Mouse (Mus musculus): ENCODE results near the gene St6galnac6. TPM values are rescaled to one million over a fixed set of nuclear protein-coding genes. Genes with fewer than 3 reads are reported as not detected.

St6galnac6 gene
- total RNA-seq, 2 experiments from 2014 or later, result 38.3 to 58.1 TPM

Small RNA genes lying within 50 kb of the gene (microRNA-seq; reads per million reads assigned to microRNA genes)
- not detected for gene Mir1954

Other genes starting within 250 kb of the St6galnac6 start
- 10 to 100 TPM; 59.8 to 66.2 TPM for gene Ciz1, start 247.4 kb upstream of the St6galnac6 start, total RNA-seq (2021)
- 10 to 100 TPM; 14.8 to 20.3 TPM for gene Dnm1, start 246.4 kb upstream of the St6galnac6 start, total RNA-seq (2021)
- gene 1110008P14Rik, start 217.8 kb upstream of the St6galnac6 start, total RNA-seq (2021), result 100 to 1,000 TPM; 175 to 184 TPM
- 1 to 10 TPM; 1.1 to 3.9 TPM for gene Lcn2, start 211.5 kb upstream of the St6galnac6 start, total RNA-seq (2021)
- 10 to 100 TPM; 58.2 to 58.7 TPM for gene Ptges2, start 203.8 kb upstream of the St6galnac6 start, total RNA-seq (2021)
- 1 to 10 TPM; 4.3 to 5.2 TPM for gene Naif1, start 149.3 kb upstream of the St6galnac6 start, total RNA-seq (2021)
- 10 to 100 TPM; 78.8 to 99.7 TPM for gene Slc25a25, start 148.3 kb upstream of the St6galnac6 start, total RNA-seq (2021)
- gene Fam102a, start 64.4 kb upstream of the St6galnac6 start, total RNA-seq (2021), result 10 to 100 TPM; 21.5 to 34.8 TPM
- gene Dpm2, start 28.9 kb upstream of the St6galnac6 start, total RNA-seq (2021), result 10 to 100 TPM; 60.5 to 61.1 TPM
- not detected for gene Pip5kl1, start 24.9 kb upstream of the St6galnac6 start, total RNA-seq (2021)
- gene 9430097D07Rik, start 24.0 kb upstream of the St6galnac6 start, total RNA-seq (2021), result not detected
- gene St6galnac4, start 12.6 kb upstream of the St6galnac6 start, total RNA-seq (2021), result 10 to 100 TPM in 1 of 2 experiments, 1 to 10 TPM in 1; 7.9 to 11.0 TPM
- 10 to 100 TPM; 49.4 to 50.0 TPM for gene Ak1, start 22.0 kb downstream of the St6galnac6 start, total RNA-seq (2021)
- gene Eng, start 46.9 kb downstream of the St6galnac6 start, total RNA-seq (2021), result 10 to 100 TPM; 96.0 to 97.8 TPM
- 10 to 100 TPM; 12.8 to 14.9 TPM for gene Fpgs, start 104.4 kb downstream of the St6galnac6 start, total RNA-seq (2021)
- 10 to 100 TPM; 74.7 to 76.3 TPM for gene Cdk9, start 113.4 kb downstream of the St6galnac6 start, total RNA-seq (2021)
- 10 to 100 TPM; 13.0 to 18.9 TPM for gene Sh2d3c, start 121.3 kb downstream of the St6galnac6 start, total RNA-seq (2021)
- not detected for gene 6330409D20Rik, start 141.3 kb downstream of the St6galnac6 start, total RNA-seq (2021)
- 10 to 100 TPM; 26.7 to 32.5 TPM for gene Tor2a, start 157.5 kb downstream of the St6galnac6 start, total RNA-seq (2021)
- under 1 TPM; 0.10 to 0.20 TPM for gene Ttc16, start 175.9 kb downstream of the St6galnac6 start, total RNA-seq (2021)
- gene Ptrh1, start 176.1 kb downstream of the St6galnac6 start, total RNA-seq (2021), result 10 to 100 TPM in 1 of 2 experiments, 1 to 10 TPM in 1; 8.3 to 12.0 TPM
- not detected for gene Cfap157, start 184.7 kb downstream of the St6galnac6 start, total RNA-seq (2021)
- 10 to 100 TPM; 21.5 to 30.6 TPM for gene Stxbp1, start 247.5 kb downstream of the St6galnac6 start, total RNA-seq (2021)

Data from adrenal gland, postnatal 36 days (tissue).